Mouse (Mus musculus): ENCODE measurements around the gene Gm11032. TPM values are rescaled to one million over a fixed set of nuclear protein-coding genes. Genes with fewer than 3 reads are reported as not detected.
"Not testable (repeated sequence)": the region's sequence is repeated elsewhere in the genome, so short reads cannot be mapped to it uniquely, and the experiment has no call there.

The Gm11032 gene
- total RNA-seq, 4 experiments from 2014 or later = not detected

DNA sequence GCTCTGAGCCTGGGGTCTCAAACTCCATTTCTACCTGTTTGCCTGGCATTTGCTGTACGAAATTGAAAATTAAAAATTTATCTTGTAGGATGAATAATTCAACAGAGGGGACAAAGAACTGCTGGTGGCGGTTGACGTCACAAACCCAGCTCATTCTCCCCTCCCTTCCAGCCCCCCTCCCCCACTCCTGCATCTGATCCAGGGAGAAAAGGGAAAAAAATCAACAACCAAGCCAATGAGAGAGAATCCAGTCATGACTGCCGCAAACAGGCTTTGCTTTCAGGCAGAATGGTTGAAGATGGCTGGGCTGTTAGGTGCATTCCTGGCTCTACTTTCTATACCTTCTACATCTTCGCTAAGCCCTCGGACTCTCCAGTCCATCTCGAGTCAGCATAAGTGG, 6.1 kb downstream of the Gm11032 start:
- DNase-seq = no peak

DNA sequence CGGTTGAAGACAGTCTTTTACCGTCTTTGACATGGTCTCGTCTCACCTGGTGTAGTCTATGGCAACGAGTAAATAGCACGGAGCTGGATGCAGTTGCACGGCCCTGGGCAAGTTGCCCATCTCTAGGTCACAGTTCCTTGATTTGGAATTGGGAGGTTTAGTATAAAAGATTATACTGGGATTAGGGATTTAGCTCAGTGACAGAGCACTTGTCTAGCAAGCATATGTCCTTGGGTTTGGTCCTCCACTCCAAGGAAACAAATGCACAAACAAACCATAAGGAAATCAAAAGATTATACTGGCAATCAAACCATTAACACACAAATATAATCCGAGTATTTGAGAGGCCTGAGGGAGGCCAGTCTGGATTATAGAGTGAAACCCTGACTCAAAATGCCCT, 7.8 kb downstream of the Gm11032 start:
- no peak for DNase-seq

DNA sequence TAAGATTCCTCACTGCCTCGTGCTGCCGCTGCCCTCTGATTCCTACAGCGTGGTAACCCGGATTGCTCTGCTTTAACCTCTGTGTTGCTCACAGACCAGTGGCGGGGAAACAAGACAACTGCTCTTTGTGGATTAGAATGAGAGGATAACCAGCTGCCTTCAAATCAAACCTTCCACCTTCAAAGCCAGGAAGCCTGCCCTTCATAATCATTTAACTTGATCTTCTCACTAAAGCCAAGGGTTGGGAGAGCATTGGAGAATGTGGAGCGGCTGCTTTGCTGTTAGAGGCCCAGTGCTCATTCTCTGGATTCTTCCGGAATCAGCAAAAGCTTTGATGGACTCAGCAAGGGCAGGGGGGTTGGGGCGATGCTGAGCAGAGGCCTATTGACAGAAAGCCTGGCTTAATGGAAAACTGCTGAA, 10.0 kb downstream of the Gm11032 start:
- no peak for DNase-seq

DNA sequence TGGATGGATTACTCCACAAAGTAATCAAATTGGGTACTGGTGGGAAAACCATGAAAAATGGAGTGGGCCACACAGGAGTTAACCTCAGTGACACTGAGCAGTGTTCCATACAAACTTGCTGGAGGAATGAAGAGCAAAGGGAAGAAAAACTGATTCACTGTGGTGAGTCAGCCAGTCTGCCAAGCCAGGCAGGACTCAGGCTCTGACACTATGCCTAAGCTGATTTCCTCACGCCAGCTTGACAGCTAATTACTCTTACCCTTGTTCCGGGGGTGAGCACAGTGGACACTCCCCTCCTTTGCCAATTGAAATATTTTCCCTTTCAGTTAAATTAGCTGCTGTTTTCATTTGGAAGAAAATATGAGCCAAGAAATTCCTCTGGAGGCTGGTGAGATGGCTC, 13.6 kb downstream of the Gm11032 start:
- peak; percentile 53 for DNase-seq

DNA sequence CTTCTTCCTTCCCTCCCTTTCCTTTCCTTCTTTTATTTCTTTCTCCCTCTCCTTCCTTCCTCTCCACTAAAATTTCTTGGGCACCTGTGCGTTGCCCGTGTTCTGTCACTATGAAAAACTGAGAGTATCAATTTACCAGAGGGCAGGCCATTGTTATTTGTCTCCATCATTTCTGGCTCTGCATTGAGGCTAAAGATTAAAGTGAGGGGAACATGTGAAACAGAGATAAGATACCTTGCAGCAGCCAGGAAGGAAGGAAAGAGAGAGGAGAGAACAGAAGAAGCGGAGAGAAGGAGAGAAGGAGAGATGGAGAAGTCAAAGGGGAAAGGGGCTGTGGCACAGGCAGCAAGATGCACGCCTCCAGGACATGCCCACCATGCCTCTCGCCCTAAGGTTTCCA, 14.5 kb downstream of the Gm11032 start:
- no peak for DNase-seq

- DNase-seq = no peak
Observed at GRCm38 (mm10) chr11:4636782-4637342, 17.0 kb downstream of the Gm11032 start.

GRCm38 (mm10) chr11:4637534-4638234, 17.8 kb downstream of the Gm11032 start, which contains the start of gene Ascc2:
Gene Ascc2 (plus strand): TSS chr11:4637747.
- DNase-seq = peak; percentile 96

GRCm38 (mm10) chr11:4638261-4638660, 18.4 kb downstream of the Gm11032 start:
- no peak for DNase-seq

DNA sequence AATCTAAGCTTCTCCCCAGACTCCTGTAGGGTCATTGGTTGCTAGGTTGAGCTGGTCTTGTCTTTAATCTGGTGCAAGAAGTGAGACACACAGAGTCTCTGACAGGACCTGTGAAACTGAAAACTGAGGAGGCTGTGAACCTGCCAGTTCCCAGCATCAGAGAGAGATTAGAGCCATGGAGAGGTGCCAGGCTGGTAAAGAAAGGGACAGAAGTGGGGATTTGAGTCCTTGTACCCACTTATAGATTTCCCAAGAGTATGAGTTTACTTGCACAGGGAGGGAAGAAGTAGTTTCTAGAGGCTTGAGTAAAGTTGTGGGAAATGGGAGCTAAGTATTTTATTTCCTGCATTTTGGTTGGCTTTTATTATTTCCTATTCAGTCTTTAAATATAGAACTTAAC, 21.3 kb downstream of the Gm11032 start:
- no peak for DNase-seq

DNA sequence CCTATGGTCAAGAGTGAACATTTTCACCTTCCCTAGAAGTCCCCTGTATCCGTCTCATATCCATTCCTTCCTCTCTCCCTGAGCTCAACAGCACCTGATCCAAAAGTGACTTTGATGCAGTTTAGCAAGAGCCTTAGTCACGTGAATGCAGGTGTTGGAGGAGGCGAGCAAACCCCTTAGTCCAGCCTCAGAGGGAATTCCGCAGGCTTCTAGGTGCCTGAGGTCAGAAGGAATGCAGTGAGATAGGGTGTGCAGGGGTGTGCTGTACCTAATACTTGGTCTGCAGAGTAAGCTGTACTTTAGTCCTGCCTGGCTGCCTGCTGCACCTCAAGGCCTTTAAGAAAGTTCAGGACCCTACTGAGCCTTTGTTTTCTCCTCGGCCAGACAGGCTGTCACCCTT, 23.9 kb downstream of the Gm11032 start:
- no peak for DNase-seq

DNA sequence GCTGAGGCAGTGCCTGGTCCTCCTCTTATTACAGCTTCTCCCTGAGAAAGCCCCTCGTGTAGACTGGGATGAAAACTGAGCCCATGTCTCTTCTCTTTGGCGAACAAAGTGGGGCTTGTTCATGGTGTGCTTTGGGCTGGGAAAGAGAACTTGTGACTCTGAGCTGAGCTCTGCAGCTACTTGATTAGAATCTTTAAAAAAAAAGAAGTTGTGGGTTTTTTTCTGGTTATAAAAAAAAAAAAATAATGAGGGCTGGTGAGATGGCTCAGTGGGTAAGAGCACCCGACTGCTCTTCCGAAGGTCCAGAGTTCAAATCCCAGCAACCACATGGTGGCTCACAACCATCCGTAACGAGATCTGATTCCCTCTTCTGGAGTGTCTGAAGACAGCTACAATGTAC, 25.3 kb downstream of the Gm11032 start:
- DNase-seq = not testable (repeated sequence)

DNA sequence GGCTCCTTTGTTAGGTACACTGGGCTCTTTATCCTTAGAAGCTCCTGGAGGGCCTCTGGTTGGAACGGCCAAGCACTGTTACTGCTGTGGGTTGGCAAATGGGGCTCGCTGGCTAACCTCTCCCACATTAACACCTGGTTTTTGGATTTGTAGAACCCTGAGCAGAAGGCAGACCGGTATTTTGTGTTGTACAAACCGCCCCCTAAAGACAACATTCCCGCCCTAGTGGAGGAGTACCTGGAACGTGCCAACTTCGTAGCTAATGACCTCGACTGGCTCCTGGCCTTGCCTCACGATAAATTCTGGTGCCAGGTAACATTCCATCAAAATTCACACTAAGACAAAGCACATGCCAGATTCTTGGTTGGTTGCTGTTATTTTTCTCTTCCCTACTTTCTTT, 26.5 kb downstream of the Gm11032 start:
- no peak for DNase-seq

GRCm38 (mm10) chr11:4659818-4660217, 40.0 kb downstream of the Gm11032 start:
- no peak for DNase-seq

- DNase-seq = no peak
Observed at GRCm38 (mm10) chr11:4660309-4661025, 40.6 kb downstream of the Gm11032 start.

GRCm38 (mm10) chr11:4661324-4661723, 41.5 kb downstream of the Gm11032 start:
- DNase-seq = no peak

GRCm38 (mm10) chr11:4661871-4662495, 42.1 kb downstream of the Gm11032 start:
- no peak for DNase-seq

DNA sequence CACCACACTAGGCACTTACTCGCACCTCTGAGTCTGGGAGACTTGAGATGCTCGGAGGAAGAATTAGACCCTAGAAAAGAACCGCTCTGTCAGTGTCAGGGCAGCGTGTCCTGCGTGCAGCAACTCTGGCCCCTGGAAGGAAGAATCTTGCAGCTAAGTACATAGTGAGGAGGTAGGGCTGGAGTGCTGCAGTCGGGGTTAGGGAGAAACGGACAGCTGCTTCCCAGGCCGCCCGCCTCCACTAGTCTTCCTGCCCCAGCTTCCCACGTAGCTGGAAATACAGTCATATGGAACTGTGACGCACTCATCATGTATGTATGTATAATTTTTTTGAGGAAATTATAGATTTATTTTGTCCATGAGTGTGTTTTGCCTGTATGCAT, 42.6 kb downstream of the Gm11032 start:
- no peak for DNase-seq

Other genes with a start within 250 kb of the Gm11032 start
- gene Hormad2, start 179.0 kb upstream of the Gm11032 start, total RNA-seq (2022) = 1 to 10 TPM in 2 of 4 experiments, under 1 TPM in 1, not detected in 1; 0.62 to 1.9 (median 1.5) TPM
- 10 to 100 TPM; 60.9 to 82.3 (median 74.2) TPM for gene Mtmr3, start 25.2 kb upstream of the Gm11032 start, total RNA-seq (2022)
- 10 to 100 TPM; 51.6 to 58.6 (median 54.9) TPM for gene Ascc2, start 17.7 kb downstream of the Gm11032 start, total RNA-seq (2022)
- 100 to 1,000 TPM; 587 to 783 (median 663) TPM for gene Uqcr10, start 84.3 kb downstream of the Gm11032 start, total RNA-seq (2022)
- 10 to 100 TPM; 46.3 to 69.2 (median 59.1) TPM for gene Zmat5, start 84.6 kb downstream of the Gm11032 start, total RNA-seq (2022)
- under 1 TPM in 3 of 4 experiments, not detected in 1; 0.12 to 0.86 (median 0.14) TPM for gene Cabp7, start 126.7 kb downstream of the Gm11032 start, total RNA-seq (2022)
- 100 to 1,000 TPM in 2 of 4 experiments, 10 to 100 TPM in 2; 82.7 to 196 (median 122) TPM for gene Nf2, start 229.5 kb downstream of the Gm11032 start, total RNA-seq (2022)

Data from adrenal gland, adult 8-10 months (tissue).